Mouse (Mus musculus): ENCODE measurements at regions not wholly inside any gene's neighbourhood (a gene's known extent, or its start where the extent isn't known, plus 50 kb on each side); places are given as distances from the start of the nearest gene placed in this dataset.

DNA sequence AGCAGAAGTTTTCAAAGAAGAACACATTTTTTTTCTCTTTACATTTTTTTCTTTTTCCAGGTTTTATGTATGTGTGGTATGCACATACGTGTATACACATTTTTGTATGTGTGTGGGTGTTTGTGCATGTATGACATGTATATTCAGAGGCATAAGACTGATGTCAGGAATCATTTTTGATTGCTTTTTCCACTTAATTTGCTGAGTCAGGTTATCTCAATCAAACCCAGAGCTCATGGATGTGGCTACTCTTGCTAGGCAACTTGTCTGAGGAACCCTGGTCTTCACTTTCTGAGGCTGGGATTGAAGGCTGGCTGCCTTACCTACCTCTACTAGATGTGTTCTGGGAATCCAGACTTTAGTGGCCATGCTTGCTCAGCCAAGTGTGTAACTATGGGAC, 174.2 kb upstream of the Stt3b start:
- DNase-seq: no peak

DNA sequence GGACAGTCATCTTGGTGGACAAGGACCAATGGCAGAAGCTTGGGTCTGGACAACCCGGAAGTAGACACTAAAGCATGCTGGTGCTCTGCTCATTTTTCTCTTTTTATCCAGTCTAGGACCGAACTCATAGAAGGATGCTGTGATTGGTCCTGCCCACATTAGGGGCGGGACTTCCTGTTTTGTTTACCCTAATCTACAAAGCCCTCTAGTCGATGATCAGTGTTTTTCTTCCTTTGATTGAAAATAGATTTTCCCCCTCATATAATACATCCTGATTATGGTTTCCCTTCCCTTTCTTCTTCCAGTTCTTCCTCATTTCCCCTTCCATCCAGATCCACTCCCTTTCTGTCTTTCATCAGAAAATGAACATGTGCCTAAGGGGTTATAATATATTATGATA, 175.0 kb upstream of the Stt3b start:
- DNase-seq: no peak

DNA sequence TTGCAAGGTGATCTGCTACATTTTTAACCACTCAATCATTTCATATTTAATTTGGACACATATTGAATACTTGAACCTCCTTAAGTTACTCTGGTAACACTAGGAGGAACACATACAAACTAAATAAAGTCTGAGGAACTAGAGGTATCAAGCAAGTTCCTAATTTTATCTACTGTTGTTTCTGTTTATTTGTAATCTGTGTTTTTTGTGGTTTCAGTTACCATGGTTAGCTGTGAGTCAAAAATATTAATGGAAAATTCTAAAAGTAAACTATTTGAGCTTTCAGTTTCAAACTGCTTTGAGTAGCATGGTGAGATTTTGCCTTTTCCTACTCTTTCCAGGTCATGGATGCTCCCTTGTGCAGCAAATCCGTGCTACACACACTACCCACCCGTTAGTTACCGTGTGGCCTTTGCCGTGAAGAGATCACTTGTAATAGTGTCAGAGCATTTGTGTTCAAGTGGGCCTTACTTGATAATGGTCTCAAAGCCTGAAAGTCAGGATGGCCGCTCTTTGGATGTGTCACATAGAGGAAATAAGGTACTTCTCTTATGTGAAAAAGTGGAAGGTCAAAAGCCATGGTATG, 177.0 kb upstream of the Stt3b start:
- DNase-seq: no peak

DNA sequence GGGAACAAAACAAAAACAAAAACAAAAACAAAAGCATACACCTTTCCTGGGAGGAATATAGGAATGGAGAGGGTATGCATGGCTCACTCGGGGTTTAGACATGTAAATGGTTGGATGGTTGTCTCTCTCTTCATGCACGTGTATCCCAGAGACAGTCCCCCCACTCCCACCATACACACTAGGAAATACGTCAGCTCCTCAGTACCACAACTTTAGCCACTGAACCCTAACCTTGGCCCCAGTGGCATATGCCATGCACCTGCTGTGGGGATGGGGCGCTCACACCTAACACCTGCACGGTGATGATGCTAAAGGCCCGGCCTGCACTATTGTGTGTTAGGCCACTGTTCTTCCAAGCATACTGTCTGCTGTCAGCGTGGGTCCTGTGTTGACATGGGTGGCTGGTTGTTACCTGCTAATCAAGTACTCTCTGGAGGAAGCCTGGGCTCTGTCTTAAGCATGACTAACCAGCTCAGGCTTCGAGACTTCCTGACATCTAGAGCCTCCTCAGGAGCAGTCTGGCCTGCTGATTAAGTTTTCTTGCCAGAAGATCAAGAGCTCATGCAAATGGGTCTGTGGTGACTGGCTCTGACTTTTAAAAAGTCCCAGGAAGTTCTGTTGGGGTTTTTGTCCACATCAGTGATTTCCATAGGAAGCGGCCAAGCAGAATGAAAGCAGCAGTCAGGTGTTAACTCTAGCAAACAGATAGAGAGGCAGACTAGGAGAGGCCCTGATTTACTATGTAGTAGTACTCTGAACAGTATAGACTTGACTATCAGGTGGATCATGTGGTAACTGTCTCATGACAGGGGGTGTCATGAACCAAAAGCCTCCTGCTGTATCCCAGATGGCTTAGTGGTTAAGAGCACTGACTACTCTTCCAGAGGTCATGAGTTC, 178.9 kb upstream of the Stt3b start:
- DNase-seq: no peak

DNA sequence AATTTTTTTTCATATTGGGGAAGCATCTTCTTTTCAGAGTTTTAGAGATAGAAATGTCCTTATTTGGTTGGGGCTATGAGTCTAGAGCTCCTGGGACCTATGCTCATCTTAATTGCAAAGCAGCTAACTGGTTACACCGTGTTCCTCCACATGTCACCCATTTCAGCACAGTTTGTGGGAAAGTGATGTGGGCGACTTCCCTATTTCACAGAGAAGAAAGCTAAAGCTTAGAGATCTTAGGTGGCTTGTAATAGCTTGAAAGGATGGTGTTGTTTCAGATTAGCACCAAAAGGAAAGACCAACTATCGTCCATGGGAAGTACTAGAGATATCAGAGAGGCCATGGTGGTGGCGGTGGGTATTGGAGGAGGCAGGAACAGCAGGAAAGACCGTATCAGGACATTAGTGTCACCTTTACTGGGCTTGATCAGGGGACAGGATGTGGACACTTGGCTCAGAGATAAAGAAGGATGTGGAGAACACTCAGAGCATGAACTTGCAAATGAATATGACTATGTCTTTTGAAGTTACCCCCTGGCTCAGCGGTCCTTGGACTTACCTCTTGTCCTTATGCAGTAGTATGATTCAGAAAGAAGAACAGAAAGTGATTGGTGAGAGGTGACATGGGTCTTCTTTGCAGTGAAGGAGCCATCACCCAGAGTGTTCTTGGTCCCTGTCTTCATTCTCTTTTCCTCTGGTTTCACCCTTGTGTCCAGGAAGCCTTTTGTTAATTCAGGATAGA, 182.4 kb upstream of the Stt3b start:
- no peak for DNase-seq

DNA sequence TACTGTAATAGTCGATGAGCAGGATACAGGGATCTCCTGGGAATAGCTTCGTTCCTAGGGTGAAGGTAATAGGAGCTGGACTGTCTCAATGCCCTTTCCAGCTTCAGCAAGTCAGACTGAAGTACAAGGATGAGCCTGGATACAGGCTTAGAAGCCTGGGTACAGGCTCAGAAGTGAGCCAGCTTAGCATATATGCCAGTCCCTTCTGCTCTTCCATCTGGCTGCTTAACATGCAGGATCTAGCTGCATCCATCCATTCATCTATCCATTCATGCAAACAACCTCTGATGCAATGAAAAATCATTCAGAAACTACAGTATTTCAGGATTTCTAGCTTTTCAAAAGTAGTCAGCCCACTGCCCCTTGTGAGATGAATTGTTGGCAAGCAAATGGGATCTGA, 183.5 kb upstream of the Stt3b start:
- no peak for DNase-seq

DNA sequence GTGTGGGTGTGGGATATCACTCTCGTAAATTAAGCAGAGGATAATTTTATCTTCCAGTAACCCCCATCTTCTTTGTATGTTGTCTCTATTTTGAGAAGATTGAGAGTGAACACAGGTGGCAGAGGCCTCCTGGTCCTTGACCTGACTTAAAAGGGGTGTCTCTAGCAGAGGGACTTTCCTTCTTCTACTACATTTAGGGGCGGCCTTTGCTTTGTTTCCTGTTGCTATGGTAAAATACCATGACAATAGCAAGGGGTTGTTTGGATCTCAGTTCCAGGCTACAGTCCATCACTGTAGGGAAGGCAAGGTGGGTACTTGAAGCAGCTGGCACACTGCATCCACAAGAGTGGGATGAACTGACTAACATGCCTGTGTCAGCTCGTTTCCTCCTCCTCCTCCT, 189.3 kb upstream of the Stt3b start:
- DNase-seq: no peak

DNA sequence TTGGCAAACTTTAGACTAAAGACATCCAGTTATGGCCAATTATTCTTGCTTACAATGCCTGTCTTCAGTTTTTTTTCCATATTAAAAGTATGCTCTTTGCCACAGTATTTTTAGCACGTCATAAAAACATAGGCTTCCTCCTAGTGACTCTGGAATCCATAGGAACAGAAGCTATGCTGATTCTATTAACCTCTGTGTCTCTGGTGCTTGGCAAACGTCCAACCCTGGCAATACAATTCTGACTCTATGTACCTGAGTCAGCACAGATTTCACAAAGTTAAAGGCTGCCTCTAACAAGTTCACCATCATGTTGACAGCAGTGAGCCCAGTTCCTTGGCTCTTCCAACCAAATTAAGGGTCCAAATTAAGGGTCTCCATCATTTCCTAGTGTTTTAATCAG, 194.6 kb upstream of the Stt3b start:
- DNase-seq: no peak

DNA sequence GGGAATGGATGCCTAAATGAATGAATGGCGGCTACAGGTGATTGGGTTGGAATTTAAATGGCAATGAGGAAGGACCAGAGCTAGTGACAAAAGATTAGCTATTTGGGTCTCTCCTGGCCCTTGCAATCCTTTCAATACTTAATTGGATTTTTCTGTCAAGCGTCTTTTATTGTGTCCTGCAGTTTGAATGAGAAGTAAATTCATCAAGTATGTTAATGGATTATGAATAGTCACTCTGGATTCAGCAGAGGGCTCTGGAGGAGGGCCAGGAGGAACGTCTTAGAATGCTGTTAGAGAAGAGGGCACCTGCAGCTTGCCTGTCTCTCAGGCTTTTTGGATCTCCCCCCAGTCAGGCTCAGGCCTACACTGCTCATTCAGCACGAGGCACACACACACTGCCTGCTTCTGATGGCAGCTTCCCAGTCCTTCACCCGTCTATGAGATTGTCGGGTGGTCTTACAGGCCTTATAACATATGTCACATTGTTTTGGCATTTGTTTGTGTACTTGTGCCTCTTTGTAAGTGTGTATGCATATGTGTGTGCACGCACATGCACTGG, 197.0 kb upstream of the Stt3b start:
- DNase-seq: no peak

DNA sequence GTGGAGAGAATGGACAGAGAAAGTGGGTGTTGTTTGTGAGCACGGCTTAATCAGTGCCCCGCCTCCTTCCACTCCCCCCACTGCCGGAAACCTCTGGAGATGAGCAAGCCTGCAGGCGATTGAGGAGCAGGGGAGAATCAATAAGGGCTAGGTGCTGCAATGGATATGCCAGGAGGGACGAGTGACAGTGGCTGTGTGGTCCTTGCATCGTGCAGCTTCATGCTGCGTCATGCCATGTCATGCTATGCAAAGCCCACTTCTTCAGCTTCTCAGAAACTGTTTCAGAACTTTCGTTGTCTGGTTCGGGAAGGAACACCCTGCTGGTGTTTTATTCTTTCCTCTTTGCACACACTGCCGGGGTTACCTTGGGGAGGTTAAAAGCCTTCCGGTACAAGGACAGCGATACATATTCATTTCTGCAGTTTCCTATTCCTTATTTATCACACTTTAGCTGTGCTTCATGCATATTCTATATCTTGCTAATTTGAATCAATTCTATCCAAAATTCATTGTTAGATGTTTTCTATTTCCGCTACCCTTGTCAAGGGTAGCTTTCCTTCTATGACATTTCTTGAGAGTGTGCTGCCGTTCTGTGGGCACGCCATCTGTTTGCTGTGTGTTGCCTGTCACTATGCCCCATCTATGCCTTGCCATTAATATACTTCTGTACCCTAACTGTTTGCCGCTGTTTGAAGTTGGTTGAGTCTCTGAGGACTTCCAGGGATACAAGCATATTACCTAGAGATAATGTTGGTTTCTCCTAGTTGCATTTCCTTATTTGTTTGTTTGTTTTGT, 202.8 kb upstream of the Stt3b start:
- no peak for DNase-seq

DNA sequence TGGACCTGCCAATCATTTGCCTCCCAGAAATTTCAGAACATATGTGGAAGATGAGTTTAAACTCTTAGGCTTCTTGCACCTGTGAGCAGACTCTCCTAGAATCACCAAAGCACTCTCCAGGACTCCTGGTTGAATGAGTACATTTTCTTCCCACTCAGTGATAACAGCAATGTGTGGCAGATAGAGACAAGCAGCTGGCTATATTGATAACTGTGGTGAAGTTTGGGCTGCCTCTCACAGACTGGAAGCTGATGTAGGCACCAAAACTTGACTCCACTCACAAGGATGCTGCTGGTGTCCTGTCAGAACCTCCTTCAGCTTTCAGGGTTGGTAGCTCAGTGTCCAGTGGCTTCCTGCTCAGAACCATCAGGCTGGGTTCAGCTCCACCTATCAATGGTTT, 207.7 kb upstream of the Stt3b start:
- DNase-seq: no peak

DNA sequence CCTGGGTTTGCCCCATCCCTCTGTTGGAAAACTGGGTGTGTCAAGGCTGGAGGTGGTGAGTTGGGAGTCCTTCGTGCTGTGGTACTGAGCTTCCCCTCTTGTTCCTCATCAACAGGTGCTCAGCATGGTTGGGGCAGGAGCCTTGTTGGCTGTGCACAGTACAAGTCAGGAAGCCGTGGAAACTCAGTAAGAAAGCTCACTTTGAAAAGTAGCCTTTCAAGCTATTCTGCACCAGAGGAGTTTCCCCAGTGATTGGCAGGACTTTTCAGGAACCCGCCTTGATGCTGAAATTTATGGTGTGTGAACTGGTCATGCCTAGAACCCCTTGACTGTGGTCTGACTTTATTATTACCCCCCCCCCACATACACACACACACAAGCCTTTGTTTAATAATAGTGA, 213.9 kb upstream of the Stt3b start:
- no peak for DNase-seq

DNA sequence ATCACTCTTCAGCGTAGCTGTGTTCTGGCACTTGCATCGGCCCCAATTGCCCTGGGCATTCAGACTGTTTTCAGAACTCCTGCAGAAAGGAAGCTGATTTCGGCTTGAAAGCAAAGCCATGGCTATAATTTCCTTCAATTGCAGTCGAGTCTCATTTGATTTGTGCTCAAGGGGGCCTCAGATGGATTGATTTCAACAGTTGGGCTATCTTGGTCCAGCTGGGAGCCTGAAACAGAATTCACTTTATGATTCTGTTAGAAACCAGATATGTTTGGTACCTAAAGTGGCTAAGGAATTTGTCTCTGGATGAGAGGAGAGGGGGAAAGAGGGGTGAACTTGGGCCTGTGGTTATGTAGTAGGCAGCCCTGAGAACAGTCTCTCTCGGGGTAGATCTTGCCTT, 214.4 kb upstream of the Stt3b start:
- DNase-seq: no peak

DNA sequence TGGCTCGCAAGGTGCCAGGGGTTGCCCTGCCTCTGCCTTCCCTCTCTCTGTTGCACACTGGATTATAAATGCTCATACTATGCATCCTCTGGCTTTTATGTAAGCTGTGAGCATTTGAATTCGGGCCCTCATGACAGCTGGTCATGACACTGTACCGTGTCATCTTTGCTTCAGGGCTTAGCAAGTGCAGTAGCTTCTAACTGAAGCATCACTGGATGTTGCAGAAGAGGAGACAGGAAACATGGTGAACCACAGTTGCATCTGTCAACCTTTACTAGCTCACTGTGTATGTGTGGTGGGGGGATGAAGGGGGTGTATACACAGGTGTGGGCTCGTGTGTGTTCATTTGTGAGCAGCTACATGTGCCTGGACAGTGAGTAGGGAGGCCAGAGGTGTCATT, 216.1 kb upstream of the Stt3b start:
- DNase-seq: no peak

DNA sequence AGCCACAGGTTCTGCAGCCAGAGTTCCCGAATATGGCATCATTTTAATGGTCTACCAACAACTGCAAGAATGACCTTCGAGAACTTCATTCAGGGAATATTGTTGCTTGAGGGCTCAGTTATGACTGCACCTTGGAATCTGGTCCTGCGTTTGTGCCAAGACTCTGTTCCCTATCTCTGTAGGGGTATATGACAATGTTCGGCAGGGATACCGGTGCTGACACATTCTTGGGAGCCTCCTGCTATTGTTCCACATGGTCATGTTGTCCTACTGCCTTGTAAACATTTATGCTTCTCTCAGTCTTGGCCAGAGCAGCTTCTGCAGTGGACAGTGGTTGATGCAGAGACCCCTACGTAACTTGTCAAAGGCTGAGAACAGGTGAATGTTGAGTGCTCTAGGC, 216.8 kb upstream of the Stt3b start:
- no peak for DNase-seq

DNA sequence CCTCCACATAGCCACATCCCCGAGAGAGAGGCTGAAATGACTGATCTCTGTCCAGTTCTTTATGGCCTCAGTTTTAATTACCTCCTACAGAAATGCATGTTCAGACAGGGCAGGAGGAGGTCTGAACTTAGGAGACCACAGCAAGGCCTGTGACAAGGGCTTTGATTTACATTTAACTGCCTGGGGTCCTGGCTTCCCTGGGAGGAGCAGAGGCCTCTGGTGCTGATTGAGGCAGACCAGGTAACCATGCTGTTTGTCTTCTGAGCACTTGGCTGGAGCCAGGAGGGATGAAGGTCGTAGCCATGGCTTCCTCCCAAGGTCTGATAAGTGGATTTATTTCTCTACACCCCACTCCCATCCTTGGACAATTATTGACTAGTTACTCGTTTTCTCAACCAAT, 224.0 kb upstream of the Stt3b start:
- no peak for DNase-seq

DNA sequence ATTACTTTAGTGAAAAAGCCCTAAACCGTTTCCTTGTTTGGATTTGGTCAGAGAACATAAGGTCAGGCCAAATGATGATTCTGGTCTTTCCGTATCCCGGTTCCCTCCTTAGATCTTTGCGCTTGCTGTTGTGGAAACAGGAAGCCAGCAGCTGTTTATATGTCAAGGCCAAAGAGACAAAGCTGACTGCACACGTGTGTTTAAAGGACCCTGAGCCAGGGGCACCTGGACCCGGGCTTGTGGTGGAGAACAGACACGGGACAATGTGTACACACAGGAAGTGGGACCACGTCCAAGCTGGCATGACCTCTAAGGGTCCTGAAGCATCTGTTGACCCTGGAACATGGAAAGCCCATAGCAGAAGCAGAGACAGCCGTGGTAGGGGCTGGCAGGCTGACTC, 233.4 kb upstream of the Stt3b start:
- no peak for DNase-seq

DNA sequence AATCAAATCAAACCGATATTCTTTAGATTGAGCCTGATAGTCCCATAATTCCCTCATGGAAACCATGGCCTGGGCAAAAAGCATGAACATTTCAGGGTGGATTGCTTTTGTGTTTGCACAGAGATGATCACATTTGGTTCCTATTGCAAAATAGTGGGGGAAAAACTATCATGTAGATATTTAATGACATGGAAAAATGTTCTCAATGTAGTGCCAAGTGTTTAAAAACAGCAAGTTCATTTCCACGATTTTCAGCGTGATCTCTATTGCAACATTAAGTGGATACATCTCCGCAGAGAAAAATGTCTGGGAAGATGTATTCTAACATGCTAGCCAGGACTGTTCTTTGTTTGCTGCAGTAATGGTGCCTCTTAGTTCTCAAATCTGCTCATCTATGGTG, 235.0 kb upstream of the Stt3b start:
- DNase-seq: no peak

DNA sequence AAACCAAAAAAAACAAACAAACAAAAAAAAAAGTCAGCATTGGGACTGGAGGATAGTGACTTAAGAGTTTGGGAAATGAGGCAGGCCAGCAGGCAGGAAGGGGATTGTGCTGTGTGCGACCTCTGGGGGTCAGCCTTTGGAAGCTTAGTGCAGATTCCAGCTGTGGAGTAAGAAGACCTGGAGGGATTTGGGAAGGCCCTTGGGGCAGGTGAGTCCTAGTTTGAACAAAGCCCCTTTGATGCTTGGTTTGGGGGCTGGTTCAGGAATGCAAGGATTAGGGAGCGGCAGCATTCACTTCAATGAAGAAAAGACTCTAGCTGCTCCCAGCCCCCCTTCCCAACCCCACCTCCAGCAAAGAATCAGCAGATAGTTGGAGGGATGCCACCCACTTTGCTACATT, 235.6 kb upstream of the Stt3b start:
- no peak for DNase-seq

DNA sequence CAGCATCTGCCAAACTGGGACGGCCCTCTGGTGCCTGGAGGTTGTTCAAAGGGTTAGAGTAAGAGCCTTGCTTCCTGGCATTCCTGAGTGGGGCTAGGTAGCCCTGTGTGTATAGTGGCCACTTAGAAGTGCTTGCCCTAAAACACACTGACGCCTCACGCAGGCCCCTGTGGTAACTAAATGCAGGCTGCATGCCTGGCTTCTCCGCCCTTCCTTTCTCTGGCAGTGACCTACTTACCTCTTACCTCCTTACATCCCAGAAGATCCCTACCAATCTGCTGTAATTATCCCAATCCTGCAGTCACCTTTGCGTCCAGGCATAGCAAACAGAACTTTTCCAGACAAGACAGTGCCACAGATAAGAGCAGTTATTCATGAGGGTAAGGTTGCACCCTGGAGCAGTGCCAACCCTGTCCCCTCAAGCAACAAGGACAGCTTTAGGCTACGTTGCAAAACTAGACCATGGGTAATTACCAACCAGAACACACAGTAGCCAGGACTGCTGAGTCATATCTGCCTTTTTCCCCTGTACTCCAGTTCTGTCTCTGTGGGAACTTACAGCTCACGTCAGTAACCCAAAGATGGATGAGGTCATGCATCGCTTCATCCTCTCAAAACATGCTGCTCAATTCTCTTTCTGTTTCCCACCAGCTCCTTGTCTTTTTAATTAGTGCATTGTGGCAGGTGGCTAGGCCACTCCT, 237.6 kb upstream of the Stt3b start:
- DNase-seq: no peak

DNA sequence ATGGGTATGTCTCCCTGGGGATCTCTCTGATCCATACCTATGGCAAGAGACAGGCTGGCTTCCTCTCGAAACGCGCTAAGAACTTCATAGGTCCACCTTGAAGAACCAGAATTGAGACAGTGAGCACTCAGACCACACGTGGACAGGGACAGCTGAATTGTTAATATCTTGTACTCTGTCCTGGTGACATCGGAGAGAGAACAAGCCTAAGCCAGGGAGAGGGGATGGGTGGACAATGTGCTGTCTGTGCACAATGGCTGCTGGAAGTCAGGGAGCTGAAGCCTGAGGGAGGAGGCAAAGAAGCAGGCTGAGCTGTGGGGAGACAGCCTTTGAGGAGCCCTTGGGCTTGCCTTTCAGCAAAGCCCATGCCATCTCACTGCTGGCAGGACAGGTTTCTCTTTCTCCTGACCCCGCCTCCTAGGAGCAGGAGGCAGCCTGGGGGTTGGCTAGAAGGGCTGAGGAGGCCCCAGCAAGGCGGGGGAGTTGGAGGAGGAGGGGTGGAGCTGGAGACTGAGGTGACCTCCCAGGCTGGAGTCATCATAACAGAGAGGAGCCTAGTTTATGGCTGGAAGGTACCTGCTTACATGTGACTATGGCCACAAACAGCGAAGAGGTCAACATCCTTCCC, 238.6 kb upstream of the Stt3b start:
- no peak for DNase-seq

DNA sequence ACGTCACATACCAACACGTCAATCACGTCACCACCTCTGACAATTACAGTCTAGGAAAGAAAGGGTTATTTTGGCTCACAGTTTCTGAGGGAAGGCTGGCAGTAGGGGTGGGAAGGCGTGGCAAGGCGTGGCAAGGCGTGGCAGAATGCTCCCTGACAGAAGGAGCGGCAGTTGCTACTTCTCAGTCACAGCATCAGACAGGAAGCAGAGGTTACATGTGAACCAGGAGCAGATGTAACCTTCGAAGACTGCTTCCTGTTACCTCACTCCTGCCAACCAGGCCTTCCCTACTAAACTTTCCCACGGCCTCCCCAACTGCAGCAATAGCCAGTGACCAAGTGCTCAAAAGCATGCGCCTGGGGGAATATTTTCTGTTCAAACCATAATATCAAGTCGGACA, 240.9 kb upstream of the Stt3b start:
- no peak for DNase-seq
